Mouse (Mus musculus): Measurements from ENCODE around the gene Amn1. TPM values are rescaled to one million over a fixed set of nuclear protein-coding genes. Genes with fewer than 3 reads are reported as not detected.

Gene Amn1
- polyA plus RNA-seq (2015; fragmentation: Nextera tagmentation; extraction: Ambion mirVana) = 17.4 and 20.5 TPM in 2 replicates

DNA sequence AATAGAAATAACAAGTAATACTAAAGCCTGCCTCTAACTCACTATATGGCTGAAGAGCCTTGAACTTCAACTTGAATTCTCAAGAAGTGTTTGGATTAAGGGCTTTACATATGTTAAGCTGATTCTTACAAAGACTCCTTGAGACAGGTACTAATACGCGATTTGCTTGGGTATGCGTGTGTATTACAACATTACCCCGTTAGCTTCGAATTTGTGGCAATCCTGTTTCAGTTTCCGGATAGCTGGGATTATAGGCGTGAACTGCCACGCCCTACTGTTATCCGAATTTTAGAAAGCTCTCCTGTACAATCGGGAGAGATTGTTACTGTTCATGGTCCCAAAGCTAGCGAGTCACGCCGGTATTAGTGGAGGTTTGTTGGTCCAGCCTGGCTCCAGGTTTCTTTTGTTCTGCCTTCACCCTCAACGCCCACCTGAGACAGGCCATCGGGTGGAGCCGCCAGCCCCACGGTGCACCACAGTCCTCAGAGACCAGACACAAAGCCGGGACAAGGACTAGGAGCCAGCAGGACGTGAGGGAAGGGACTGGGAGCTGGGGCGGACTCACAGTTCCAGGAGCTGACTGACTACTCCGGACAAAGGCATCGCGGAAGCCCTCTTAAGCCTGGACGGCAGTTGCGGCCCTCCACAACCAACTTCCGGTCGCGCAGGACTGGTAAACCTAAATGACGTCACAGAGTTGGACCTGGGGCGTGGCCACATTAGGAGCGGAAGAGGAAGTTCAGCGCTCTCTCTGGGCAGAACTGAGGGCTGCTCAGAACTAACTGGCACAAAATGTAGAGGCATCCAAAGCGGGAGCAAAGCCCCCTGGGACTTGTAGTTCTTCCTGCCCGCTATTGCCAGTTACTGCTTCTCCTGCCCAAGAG is at the start of gene Amn1:
TSS of gene Amn1 (minus strand) at position 672 of the 884 bp plus-strand sequence.
- Histone ChIP-seq H3K27me3 (replicated peaks; ENCODE audit: control insufficient read depth, insufficient read depth, low read length) (no peaks in the 10 kb centered on the region), H3K4me3 (ENCODE audit: low read depth, low read length) (peak within 1 kb of the TSS; percentile 86), H3K4me1 (replicated peaks; ENCODE audit: control insufficient read depth, insufficient read depth, low read length) (0 out of 2 replicates have a peak, but pooled peaks cover 3% of the 10 kb centered on the region), H3K9ac (ENCODE audit: low read depth, low read length) (peak within 1 kb of the TSS; percentile 95), H3K36me3 (ENCODE audit: control insufficient read depth, insufficient read depth) (no peaks in the 10 kb centered on the region; the same call in 1 of the 2 replicates), H3K9me3 (ENCODE audit: control insufficient read depth) (no peaks in the 10 kb centered on the region), H3K4me2 (replicated peaks; ENCODE audit: low read depth) (peak within 1 kb of the TSS; percentile 82), H3K27ac (ENCODE audit: low read depth, low read length) (peak within 1 kb of the TSS; percentile 94)
- under 1% methylated on average over 34 of the region's 34 CpGs for WGBS
- peak; percentile 94 for ATAC-seq
- TF ChIP-seq CTCF (IDR thresholded peaks at IDR 0.05; ENCODE audit: low read depth) = peak; percentile 47; the same call in 1 of the 2 replicates

- ATAC-seq = no peak
- Histone ChIP-seq H3K27ac (ENCODE audit: low read depth, low read length) (no peak overlapping the region), H3K9ac (ENCODE audit: low read depth, low read length) (no peak overlapping the region), H3K4me3 (ENCODE audit: low read depth, low read length) (no peak overlapping the region), H3K4me1 (replicated peaks; ENCODE audit: control insufficient read depth, insufficient read depth, low read length) (no peaks in the 10 kb centered on the region), H3K4me2 (replicated peaks; ENCODE audit: low read depth) (no peak overlapping the region), H3K36me3 (ENCODE audit: control insufficient read depth, insufficient read depth) (no peaks in the 10 kb centered on the region), H3K9me3 (ENCODE audit: control insufficient read depth) (no peaks in the 10 kb centered on the region), H3K27me3 (replicated peaks; ENCODE audit: control insufficient read depth, insufficient read depth, low read length) (no peaks in the 10 kb centered on the region)
- 88% methylated on average over 2 of the region's 2 CpGs for WGBS
- no peak for TF ChIP-seq CTCF (IDR thresholded peaks at IDR 0.05; ENCODE audit: low read depth)
Observed at GRCm38 (mm10) chr6:149236807-149237206, 48.3 kb upstream of the Amn1 start.

DNA sequence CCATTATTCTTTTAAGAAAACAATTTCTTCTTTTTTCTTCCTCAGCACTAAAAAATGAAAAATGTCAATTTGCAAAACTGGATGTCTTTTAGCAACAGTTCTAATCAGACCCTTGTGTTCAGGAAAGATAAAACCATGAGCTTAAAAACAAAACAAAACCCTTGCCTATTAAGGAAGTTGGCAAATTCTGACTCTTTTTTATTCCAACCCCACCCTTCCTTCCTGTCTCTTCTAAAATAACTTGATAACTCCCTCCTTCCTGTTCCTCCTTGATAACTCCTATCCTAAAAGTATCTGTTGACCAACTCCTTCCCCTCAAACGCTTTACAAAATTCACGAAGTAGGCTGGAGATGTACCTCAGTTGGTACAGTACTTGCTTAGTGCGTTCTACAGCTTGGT is 45.4 kb upstream of the Amn1 start:
- no peak overlapping the region for H3K27ac ChIP-seq (ENCODE audit: low read depth, low read length)
- ATAC-seq = no peak
- no peaks in the 10 kb centered on the region for H3K27me3 ChIP-seq (replicated peaks; ENCODE audit: control insufficient read depth, insufficient read depth, low read length)
- 78% methylated on average over 3 of the region's 3 CpGs for WGBS
- H3K9me3 ChIP-seq (ENCODE audit: control insufficient read depth) = no peaks in the 10 kb centered on the region
- H3K4me1 ChIP-seq (replicated peaks; ENCODE audit: control insufficient read depth, insufficient read depth, low read length) = no peaks in the 10 kb centered on the region
- H3K36me3 ChIP-seq (ENCODE audit: control insufficient read depth, insufficient read depth) = no peaks in the 10 kb centered on the region
- no peak overlapping the region for H3K9ac ChIP-seq (ENCODE audit: low read depth, low read length)
- TF ChIP-seq CTCF (IDR thresholded peaks at IDR 0.05; ENCODE audit: low read depth) = no peak
- no peak overlapping the region for H3K4me3 ChIP-seq (ENCODE audit: low read depth, low read length)
- H3K4me2 ChIP-seq (replicated peaks; ENCODE audit: low read depth) = no peak overlapping the region

- Histone ChIP-seq H3K27ac (ENCODE audit: low read depth, low read length) (no peak overlapping the region), H3K4me3 (ENCODE audit: low read depth, low read length) (no peak overlapping the region), H3K27me3 (replicated peaks; ENCODE audit: control insufficient read depth, insufficient read depth, low read length) (no peaks in the 10 kb centered on the region), H3K36me3 (ENCODE audit: control insufficient read depth, insufficient read depth) (no peaks in the 10 kb centered on the region), H3K4me1 (replicated peaks; ENCODE audit: control insufficient read depth, insufficient read depth, low read length) (no peaks in the 10 kb centered on the region), H3K9ac (ENCODE audit: low read depth, low read length) (no peak overlapping the region), H3K9me3 (ENCODE audit: control insufficient read depth) (no peaks in the 10 kb centered on the region), H3K4me2 (replicated peaks; ENCODE audit: low read depth) (no peak overlapping the region)
- TF ChIP-seq CTCF (IDR thresholded peaks at IDR 0.05; ENCODE audit: low read depth) = no peak
- WGBS = 96% methylated on average over 4 of the region's 4 CpGs
- no peak for ATAC-seq
Observed at GRCm38 (mm10) chr6:149224751-149225150, 36.2 kb upstream of the Amn1 start.

DNA sequence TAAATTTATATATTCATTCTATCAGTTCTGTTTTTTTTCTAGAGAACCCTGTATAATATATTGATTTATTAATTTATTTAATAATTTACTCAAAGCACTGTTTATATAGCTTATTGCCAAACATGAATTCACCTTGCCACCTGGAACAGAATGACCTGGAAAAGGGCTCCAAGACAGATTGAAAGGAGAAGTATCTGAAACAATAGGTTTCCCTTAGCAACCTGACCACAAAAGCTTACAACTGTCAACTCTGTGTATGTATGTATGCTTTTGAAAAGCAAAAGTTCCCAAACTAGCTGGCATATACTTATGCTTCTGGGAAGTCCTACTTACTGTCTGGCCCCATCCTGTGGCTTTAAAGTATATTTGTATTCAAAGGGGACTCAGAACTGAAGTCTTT is 32.8 kb upstream of the Amn1 start:
- no peaks in the 10 kb centered on the region for H3K27me3 ChIP-seq (replicated peaks; ENCODE audit: control insufficient read depth, insufficient read depth, low read length)
- ATAC-seq = no peak
- no peak overlapping the region for H3K27ac ChIP-seq (ENCODE audit: low read depth, low read length)
- H3K36me3 ChIP-seq (ENCODE audit: control insufficient read depth, insufficient read depth) = no peaks in the 10 kb centered on the region
- H3K9ac ChIP-seq (ENCODE audit: low read depth, low read length) = no peak overlapping the region
- no peaks in the 10 kb centered on the region for H3K9me3 ChIP-seq (ENCODE audit: control insufficient read depth)
- H3K4me3 ChIP-seq (ENCODE audit: low read depth, low read length) = no peak overlapping the region
- no peak overlapping the region for H3K4me2 ChIP-seq (replicated peaks; ENCODE audit: low read depth)
- no peak for TF ChIP-seq CTCF (IDR thresholded peaks at IDR 0.05; ENCODE audit: low read depth)
- H3K4me1 ChIP-seq (replicated peaks; ENCODE audit: control insufficient read depth, insufficient read depth, low read length) = no peaks in the 10 kb centered on the region

DNA sequence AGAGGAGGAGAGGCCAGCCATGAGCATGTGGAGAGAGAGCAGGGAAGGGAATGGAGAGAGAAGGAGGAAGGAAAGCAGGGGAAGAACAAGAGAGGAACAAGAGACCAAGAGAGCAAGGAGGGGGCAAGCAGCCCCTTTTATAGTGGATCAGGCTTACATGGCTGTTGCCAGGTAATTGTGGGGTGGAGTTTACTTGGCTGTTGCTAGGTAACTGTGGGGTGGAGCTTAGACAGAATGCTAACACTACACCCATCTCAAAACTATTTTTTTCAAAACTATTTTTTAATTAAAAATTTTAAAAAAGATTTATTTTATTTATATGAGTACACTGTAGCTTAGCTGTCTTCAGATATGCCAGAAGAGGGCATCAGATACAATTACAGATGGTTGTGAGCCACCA is 10.1 kb upstream of the Amn1 start:
- Histone ChIP-seq H3K27me3 (replicated peaks; ENCODE audit: control insufficient read depth, insufficient read depth, low read length) (no peaks in the 10 kb centered on the region), H3K27ac (ENCODE audit: low read depth, low read length) (no peak overlapping the region), H3K4me1 (replicated peaks; ENCODE audit: control insufficient read depth, insufficient read depth, low read length) (no peaks in the 10 kb centered on the region), H3K9ac (ENCODE audit: low read depth, low read length) (no peak overlapping the region), H3K4me2 (replicated peaks; ENCODE audit: low read depth) (no peak overlapping the region), H3K36me3 (ENCODE audit: control insufficient read depth, insufficient read depth) (no peaks in the 10 kb centered on the region), H3K4me3 (ENCODE audit: low read depth, low read length) (no peak overlapping the region), H3K9me3 (ENCODE audit: control insufficient read depth) (no peaks in the 10 kb centered on the region)
- no peak for ATAC-seq
- TF ChIP-seq CTCF (IDR thresholded peaks at IDR 0.05; ENCODE audit: low read depth) = no peak

Data from intestine, postnatal 0 days (tissue).